Mouse (Mus musculus): ENCODE data around the gene Tcea2.

The Tcea2 gene

GRCm38 (mm10) chr2:181714903-181715326 is 34.8 kb downstream of the Tcea2 start, which contains the start of gene Oprl1:
TSS of gene Oprl1 (plus strand) at chr2:181715016.
- no peak for DNase-seq (ENCODE audit: low spot score)

GRCm38 (mm10) chr2:181715382-181715781 is 35.3 kb downstream of the Tcea2 start:
- DNase-seq (ENCODE audit: low spot score) = no peak

- DNase-seq (ENCODE audit: low spot score) = no peak
Observed at GRCm38 (mm10) chr2:181716991-181717390, 36.9 kb downstream of the Tcea2 start.

- DNase-seq (ENCODE audit: low spot score) = no peak
Observed at GRCm38 (mm10) chr2:181720061-181720460, 40.0 kb downstream of the Tcea2 start.

- no peak for DNase-seq (ENCODE audit: low spot score)
Observed at GRCm38 (mm10) chr2:181721200-181721599, 41.1 kb downstream of the Tcea2 start.

GRCm38 (mm10) chr2:181722213-181722612 is 42.1 kb downstream of the Tcea2 start:
- DNase-seq (ENCODE audit: low spot score) = no peak

GRCm38 (mm10) chr2:181727659-181728262 is 47.7 kb downstream of the Tcea2 start:
- DNase-seq (ENCODE audit: low spot score) = no peak

- DNase-seq (ENCODE audit: low spot score) = no peak
Observed at GRCm38 (mm10) chr2:181730051-181730450, 49.9 kb downstream of the Tcea2 start.
